Mouse (Mus musculus) adrenal gland, adult 2 months (tissue): ENCODE results near the gene Plg. TPM values are rescaled to one million over a fixed set of nuclear protein-coding genes. Genes with fewer than 3 reads are reported as not detected.

Source experiments
- DNase-seq: peaks from one replicate; pipeline ENCODE4 v3.0.0; 2021
- long read RNA-seq: library from polyadenylated mRNA; stranded (forward); transcript quantifications from one replicate; pipeline ENCODE4 v2.0.0, GENCODE M21; 2021
- polyA plus RNA-seq: library from polyadenylated mRNA; depleted of rRNA; stranded (reverse); fragments of >200 nt; gene quantifications from 2 replicates; pipeline ENCODE4 v1.2.3, GENCODE M21; 2012; rRNA removed
- total RNA-seq, 2 experiments: library from RNA; stranded (reverse); gene quantifications; 2 replicates each; pipeline ENCODE4 v1.2.3; 2021

Gene Plg
- total RNA-seq (1 to 10 TPM in 1 of 2 experiments, under 1 TPM in 1; 0.14 to 5.4 TPM), polyA plus RNA-seq (0.03 and 0.33 TPM in 2 replicates)
- long read RNA-seq = 0 reads

DNA sequence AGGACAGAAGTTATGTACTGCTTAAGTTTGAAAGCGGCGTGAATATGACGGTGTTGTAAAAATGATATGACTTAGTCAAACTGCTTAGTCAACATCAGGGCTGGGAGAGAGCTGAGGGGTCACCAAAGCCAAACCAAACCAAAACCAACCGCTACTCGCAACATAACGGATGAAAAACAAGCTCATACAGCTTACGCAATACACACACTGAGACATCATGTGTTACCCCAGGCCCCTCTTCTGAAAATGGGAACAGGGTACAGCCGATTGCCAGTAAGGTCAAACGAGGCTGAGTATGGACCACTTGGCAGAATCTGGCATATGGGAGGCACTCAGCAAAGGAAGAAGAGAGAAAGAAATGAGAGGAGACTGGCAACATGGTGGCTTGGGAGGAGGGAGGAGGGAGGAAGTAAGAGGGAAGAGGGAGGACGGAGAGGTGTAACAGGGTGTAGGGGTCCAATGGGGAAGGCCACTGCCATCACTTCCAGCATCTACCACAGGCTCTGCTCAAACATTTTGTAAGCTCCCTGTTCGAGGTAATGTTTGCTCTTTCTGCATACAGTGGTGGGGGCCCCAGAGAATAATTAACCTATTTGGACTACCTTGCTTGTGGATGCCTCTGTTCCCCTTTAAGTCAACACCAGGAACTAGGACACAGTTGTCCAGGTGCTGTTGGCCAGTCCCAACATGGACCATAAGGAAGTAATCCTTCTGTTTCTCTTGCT lies at the start of gene Plg:
Gene Plg (plus strand): TSS at position 628 of the 725 bp plus-strand sequence.
- no peak for DNase-seq

DNA sequence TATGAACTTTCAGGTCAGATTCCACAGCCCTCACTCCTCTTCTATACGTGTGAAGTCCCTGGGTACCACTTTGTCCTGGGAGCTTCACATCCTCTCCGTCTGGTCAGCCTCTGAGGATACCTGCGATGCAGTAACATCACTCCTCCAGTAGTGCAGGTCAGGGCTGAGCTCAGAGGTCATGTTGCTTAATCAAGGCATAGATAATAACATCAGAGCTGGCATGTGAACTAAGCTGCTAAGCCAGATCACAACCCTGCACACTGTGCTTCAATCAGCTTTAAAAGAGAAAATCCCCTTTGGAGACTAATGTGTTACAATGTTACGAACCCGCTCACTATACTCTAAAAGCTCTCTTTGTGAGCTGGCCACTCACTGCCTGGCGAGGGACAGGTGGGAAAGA lies 43.3 kb upstream of the Plg start:
- no peak for DNase-seq

DNA sequence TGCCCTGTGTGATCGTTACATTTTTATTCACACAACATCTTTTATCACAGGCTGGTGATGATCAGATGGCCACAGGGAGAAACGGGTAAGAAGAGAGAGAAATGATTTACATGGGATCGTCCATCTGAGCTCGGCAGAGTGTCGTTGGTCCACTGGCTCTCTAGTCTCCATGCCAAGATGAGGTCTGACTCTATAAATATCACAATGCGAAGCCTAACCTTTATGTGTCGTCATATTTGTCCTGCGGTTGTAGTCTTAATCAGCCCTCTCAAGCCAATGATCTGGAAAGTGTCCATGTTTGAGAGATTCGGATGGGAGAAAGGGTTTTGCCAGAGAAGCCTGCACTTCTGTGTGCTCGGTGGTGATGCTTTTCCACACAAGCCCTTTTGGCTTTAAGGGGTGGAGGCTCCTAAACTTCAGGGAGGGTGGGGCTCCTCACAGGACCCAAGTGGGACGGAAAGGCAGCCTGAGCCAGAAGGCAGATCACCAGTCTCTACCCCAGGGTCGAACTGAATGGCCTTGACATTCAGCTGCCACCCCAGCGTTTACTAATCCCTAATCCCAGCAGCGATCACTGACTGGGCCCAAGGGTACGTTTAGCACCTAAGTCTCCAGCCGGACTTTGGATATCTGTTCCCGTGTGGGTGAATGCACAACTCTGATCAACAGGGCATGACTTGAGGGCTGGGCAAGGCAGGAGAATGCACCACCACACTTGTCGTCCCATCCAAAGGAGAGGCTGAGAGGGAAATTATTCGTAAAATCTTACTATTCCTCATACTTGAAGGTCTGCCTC lies 42.1 kb upstream of the Plg start:
- DNase-seq = no peak

DNA sequence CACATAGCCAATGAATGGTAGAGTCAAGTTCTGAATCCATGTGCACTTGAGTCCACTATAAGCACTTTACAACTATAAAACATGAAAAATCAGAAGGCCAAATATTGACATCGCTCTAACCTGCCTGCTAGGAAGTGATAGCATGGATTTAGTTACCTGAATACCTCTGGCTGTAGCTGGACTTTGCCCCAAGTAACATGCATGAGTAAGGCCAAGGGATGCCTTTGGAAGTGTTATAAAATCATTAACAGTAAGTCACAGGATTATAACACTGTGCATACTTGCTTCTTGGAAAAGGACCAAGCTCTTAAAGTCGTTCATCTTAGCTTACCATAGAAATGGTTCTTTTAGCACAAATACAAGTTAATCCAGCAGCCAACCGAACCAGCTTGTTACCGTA lies 41.3 kb upstream of the Plg start:
- DNase-seq = no peak

DNA sequence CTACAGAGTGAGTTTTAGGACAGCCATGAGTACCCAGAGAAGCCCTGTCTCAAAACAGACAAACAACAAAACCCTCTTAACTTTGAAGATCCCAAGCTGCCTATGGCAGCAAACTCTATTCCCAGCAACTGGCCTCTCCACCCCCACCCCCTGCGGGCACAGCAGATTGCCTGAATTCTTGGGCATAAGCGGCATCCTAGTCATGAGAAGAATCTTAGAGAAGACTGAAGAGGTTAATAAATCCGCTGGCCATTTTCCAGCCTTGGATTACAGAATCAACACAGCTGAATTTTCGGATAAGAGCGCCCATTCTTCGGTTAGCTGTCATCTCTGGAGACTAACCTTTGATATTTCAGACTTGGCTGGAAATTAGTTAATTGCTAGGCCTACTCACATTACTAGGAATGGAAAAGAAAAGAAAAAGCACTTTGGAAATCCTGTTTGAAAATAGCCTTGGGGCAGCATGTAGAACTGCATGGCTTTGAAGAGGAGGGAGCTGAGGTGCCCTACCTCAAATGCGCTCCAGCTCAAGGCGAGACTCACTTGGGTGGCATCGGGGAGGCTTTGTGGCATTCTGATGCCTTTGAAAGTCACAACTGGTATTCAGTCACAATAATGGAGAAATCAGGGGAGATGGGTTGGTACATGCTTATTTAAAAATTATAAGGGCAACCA lies 34.6 kb upstream of the Plg start:
- no peak for DNase-seq

DNA sequence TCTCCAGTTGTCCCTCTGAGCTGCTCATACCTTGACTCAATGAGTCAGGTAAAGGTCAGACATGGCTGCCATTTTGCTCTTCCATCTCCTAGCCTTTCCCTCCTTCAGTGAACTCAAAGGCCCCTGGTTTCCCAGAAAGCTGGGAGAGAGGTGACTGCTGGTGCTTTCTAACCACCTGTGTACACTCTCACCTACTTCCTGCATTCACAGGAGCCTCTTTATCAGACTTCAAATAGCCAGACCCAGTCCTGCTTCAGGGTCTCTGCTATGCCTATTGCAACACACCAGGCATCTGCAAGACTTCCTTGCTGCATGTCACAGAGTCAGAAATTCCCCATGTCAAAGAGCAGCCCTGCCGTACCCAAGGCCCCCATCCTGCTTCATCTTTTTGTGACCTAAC lies 30.9 kb upstream of the Plg start:
- no peak for DNase-seq

DNA sequence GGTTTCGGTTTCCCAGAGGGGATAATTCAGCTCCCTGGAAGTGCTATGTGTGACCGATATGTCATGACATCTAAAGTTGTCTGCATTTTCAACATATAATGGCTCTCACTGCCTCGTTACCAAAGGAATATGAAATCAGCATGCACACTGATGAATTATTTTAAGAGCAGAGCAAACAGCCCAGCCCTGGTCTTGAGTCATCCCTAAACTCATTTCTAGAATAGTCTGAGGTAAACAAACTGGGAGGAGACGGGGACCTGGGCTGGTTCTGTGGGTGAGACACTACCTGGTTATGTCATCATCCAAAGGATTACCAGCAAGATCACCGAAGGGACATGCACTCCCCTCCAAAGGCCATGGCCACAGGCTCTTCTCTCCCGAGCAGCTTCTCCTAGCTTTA lies 26.8 kb upstream of the Plg start:
- no peak for DNase-seq

DNA sequence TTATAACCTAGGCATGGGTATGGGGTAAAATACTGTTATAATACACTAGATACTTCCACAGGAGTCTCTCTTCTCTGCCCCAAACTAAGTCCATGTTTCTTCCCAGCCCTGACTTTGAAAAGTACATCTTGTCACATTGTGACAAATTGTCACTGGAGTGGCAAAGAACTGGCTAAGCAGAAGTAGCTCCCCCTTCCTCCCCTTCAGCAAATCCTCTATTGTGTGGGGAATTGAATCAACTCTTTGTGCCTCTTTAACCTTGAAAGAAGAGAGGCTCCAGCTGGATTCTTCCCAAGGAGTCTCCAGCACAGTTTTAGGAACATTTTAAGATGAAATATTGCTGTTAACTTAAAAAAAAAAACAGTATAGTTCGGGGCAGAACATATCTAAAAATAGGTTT lies 25.6 kb upstream of the Plg start:
- DNase-seq = no peak

DNA sequence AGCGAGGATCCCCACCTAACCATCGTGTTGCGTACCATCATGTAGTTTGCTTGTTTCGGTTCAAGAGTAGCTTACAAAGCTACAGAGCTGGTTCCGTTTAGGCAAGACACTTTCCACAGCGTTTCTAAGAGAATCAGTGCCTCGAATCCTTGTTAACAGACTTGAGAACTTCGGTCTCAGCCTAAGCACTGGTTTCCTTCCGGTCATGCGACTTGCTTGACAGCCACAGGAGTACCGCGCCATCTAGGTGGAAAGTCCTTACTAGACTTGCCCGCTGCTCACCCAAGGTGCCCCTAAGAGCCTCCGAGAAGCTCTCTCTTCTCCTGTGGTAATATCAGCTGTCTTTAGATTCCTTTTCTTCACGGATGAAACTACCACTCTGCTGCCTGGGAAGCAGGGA lies 18.5 kb upstream of the Plg start:
- DNase-seq = no peak

DNA sequence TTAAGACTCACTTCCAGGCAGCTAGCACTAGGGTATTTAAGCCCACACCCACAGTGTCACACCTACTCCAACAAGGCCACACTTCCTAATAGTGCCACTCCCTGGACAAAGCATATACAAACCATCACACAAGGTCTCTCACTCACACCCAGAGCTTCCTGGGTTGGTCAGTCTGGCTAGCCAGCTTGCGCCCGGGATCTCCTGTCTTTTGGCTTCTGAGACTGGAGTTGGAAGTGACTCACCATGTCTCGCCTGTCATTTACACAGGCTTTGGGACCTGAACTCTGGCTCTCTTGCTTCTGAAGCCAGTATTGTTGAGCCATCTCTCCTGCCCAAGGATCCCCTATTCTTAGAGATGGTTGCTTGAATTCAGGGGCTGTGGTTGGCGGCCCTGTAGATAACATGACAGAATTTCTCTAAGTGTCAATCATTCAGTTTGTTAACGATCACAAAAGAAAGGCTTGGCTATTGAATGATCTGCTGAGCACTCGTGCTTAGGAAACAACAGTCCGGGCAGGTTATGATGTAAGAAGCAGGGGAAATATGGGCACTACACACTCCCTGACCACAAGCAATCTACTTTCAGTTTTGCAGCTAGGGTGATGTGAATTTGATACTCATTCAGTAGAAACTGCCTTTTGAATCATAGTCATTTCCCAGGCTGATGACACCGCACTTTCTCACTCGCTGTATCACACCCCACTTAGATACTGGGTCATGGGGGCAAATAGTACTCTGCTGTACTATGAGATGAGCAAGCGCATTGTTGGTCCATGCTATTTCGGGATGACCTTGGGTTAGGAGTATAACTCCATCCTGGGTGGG lies 14.6 kb upstream of the Plg start:
- DNase-seq = no peak

DNA sequence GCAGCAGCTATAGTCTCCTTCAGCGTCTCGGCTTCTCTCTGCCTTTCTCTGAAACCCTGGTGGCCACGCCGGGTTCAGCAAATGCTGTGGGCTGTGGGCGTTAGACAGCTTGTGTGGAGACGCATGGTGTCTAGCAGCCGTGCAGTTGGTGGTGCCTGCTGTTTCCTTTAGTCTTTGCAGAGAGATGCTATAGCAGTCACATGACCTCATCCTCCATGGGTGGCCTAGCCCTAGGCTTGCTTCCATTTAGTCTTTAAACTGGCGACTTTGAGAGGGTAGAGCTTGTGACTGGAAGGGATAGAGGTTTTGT lies 14.0 kb upstream of the Plg start:
- DNase-seq = no peak

DNA sequence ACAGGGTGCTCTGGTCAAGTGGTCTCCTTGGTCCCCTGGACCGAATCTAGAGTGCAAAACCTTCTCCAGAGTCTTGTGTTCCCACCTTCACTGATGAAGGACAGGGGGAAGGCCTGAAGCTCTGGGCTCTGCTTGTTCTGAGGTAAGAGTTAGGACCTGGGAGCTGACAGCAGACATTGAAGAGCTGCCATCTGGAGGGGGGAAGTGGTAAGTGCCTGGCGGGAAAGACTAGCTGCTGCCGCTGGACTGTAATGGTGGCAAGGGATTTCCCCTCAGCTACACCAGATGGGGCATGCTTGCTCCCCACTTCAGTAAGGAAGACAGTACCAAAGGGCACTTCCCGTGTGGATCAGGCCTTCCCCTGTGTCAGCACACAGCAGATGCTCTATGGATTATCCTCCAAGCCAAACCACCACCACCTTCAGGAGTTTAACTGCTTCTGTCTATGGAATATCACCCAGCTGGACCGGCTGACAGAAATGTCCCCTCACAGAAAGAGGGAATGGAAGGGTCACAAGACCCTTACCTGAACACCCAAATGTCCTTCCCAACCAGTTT lies 11.0 kb upstream of the Plg start:
- peak; percentile 76 for DNase-seq

DNA sequence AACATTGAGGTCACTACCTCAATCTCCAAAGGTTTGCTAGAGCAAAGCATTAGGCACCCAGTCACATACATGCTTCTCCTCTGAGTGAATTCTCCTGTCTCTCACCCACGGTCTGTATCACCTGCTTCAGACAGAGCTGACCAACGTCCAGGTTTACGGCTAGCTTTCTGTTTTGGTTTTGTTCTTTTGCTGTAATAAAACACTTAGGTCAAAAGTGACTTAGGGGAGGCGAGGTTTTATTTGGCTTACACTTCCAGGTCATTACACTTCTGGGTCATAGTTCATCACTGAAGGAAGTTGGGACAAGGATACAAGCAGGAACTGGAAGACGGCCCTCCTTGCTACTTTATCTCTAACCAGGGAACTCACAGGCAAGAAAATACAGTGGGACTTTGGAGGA lies 9.0 kb upstream of the Plg start:
- no peak for DNase-seq

DNA sequence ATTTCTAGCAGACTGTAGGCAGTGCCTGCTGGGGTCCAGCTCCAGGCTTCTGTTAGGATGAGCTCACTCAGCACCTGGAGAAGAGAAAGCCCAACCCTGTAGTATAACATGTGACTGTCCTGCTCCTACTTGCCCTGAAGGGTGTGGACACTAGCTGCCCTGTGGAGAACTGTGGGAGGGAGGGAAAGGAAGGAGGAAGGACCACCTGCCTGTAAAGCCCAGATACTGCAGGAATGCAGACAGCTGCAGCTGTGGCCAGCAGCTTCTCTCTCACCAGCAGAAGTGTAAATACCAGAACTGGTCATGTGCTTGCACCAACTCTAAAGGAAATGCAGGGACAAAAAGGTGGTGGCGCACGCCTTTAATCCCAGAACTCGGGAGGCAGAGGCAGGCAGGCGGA lies 8.1 kb upstream of the Plg start:
- no peak for DNase-seq

DNA sequence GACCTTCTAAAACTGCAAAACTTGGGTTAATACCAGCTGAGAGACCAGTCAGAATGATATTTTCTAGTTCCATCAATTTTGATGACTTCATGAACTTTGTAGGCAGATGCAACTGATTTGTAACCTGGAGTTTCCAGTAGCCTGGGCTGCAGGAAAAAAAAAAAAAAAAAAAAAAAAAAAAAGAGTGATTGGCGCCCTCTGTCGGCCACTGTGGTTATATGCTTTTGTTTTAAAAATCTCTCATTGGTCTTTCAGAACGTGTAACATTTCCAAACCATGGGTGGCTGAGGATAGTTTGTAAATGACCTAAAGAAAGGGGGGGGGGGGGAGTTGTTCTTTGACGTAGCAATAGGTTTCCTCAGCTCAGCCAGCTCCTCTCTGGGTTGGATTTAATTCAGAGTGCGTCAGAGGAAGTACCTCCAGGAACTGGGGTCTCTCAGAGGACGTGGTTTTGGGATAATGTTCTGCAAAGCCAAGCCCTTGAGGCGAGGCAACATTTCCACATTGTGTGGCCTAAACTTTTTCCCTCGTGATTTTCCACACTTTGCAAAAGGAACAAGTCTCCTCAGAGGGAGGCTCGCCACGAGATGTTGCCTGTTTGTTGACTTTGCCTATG lies 7.0 kb upstream of the Plg start:
- DNase-seq = no peak

DNA sequence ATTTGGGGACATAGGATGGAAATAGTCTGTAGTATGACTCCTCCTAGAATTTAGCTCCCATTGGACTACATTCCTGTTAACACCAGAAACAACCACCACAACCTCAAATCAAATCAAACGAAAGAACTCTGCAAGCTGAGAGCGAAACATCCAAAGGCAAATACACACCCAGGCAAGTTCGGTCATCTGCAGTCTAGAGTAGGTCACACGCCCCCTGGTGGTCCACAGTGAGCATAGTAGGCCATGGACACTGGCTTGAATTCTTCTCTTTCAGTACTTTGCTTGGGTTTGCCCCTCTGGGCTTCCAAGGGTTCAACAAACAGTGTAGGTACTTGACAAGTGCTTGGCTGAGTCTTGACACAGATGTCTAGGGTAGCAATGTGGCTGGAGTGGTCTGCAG lies 6.4 kb upstream of the Plg start:
- peak; percentile 64 for DNase-seq

DNA sequence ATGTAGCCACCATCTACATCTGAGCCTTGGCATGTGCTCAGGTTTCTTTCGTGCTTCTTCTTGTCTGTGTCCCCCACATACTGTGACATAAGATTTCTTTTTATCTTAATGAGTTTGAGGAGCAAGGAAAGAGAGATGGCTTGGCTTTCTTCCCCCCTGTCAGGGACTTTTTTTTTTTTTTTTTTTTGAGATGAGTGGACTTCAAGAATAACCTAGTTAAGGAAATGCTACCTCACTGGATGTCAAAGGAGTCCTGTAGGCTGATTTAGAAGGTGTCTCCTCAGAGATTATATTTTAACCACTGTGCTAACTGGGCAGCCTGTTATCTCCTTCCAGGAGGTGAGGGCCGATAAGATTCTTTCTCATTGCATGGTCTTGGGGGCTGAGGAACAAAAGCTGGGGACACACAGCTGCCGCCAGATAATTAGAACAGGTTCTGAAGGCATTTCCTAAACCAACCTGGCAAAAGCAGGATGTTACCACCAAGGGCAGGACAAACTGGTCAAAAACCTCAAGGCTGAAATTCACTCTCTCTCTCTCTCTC lies 4.7 kb upstream of the Plg start:
- DNase-seq = no peak

DNA sequence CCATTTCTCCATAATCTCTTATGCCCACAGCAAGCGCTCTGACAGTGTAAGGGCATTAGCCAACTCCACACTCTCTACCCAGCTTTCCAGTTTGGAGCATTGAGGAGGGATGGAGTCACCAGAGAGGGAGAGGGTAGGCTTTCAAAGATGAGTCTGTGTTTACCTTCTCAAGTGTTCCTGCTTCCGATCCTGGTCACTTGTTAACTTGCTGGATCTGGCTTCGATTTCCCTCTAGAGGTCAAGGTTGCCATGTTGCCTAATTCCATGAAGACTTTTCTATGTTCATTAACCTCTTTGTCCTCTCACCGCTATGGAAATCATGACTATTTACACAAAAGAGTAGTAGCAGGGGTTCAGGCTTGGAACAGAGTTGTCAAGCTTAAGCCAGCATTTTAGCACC lies 1.9 kb downstream of the Plg start:
- no peak for DNase-seq

DNA sequence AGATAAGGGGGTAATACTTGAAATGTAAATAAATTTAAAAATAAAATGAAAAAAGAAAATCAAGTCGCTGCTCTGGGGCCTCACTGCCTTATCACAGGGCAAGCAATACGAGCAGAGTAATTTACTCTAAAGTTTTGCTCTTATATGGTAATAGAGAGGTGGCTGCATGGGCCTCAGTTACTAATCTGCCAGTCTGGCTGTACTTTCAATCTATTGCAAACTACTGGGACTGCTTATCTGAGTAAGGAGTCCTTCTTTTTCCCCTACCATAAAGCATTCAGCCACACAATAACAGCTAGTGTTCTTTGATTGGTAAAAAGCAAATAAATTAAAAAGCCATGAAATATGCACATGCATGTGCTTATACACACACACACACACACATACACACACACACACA lies 3.2 kb downstream of the Plg start:
- no peak for DNase-seq

DNA sequence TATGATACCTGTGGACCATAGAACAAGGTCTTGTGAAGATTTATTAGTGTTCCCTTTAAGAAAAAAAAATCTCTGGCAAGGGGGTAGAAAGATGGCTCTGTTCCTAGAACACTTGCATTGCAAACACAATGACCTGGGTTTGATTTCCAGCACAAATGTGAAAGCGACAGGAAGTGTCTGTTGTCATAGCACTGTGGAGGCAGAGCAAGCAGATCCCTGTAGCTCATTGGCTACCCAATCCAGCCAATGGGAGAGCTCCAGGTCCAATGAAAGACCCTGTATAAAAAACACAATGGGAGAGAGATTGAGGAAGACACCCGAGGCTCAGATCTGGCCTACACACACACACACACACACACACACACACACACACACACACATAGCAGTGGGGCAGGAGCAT lies 4.1 kb downstream of the Plg start:
- DNase-seq = no peak

DNA sequence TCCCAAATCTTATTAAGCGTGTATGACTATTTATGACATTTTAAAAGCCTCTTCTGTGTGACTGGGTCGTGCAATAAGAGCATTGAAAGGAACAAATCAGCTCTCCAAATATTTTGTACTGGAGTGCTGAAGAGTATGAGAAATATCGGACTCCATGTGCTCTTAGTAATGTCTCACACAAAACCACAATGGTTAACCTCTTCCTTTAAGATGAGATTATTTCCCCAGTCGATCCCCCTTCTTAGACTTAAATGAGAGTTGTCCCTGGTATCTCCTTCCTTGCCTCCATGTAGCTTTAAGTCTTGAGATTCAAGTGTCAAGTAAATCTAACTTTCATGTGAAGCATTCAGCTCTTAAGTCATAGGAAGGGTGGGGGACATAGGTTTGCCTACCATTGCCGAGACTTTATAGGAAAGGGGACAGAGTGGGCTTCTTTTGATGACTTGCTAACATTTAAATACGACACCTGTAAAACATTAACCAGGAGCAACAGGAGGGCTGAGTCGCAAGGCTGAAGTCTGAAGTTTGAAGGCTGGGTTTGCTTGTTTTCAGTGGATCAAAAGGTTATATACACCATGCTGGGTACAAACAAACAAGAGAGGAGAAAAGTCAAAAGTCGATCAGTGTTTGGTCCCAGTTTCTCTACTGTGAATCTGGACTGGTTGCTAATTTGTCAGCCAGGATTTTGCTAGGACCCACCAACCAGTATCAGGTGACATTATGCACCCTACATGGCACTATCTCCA lies 6.8 kb downstream of the Plg start:
- DNase-seq = no peak
